Mouse (Mus musculus): ENCODE data around the gene Vps29.
"Not testable (repeated sequence)": the region's sequence is repeated elsewhere in the genome, so short reads cannot be mapped to it uniquely, and the experiment has no call there.

Vps29 gene

DNA sequence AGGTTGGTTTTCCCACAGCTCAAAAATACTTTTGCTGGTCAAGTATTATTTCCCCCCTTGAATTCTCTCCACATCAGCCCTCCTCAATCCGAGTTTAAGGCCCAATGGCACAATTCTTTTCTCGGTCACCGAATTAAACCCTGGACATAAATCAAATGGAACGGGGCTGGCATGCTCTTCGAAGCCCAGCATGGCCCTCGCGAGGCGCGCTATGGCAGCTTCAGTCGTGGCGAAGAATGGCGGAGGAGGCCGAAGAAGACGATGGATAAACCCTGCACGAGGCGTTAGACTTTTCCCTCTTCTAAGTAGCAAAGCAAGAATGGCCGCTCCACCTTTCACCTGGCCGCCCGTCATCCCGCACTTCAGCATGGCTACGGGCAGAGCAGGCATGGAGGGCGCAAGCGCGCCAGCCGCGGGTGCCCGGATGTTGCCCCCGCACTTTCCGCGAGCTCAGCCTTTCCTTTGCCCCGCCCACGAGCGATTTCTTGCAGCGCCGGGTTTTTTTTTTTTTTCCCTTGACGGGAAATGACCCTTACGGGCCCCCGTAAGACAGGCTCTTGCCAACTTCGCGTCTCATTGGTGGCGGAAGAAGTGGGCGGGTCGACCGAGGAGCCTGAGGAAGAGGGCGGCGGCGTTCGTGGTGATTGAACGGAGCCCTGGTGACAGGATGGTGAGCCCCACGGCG lies at the start of gene Vps29, which contains the start of gene Rad9b:
TSS of gene Vps29 (plus strand) at position 563 of the 685 bp plus-strand sequence.
TSS of gene Rad9b (minus strand) at position 427 of the 685 bp plus-strand sequence.
- DNase-seq (ENCODE audit: low spot score), result peak; percentile 100

DNA sequence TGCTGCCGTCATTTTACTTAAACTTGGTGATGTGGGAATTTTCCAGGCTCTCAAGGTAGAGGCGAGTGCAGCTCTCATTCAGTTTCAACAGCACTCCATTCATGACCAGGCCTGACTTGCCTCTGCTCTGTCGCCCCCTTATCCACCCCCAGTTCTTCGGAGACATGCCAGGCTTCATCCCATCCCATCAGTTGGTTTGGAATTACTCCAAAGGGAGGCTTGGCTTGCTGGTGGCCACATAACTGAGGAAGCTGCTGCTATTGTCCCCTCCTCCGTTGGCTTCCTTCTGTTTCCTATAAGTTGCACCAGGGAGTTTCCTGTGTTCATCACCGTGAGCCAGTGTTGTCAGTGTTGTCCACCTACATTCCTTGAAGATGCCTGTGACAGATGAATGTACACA lies 49.6 kb upstream of the Vps29 start:
- no peak for DNase-seq (ENCODE audit: low spot score)

DNA sequence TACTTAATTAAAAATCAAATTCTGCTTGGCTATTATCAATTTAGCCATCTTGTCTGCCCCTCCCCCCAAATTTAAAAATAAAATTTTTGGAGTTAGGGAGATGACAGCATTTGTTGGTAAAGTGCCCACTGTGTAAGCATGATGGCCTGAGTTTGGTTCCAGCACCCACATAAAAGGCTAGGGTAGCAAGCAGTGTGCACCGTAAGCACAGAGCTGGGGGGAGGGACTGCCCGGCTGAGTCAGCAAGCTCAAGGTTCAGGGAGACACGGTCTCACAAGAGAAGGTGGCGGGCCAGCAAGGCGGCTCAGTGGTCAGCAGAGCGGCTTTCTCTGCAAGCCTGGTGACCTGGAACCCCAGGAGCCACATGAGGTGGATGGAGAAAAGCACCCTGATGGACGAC lies 48.7 kb upstream of the Vps29 start:
- DNase-seq (ENCODE audit: low spot score), result no peak

DNA sequence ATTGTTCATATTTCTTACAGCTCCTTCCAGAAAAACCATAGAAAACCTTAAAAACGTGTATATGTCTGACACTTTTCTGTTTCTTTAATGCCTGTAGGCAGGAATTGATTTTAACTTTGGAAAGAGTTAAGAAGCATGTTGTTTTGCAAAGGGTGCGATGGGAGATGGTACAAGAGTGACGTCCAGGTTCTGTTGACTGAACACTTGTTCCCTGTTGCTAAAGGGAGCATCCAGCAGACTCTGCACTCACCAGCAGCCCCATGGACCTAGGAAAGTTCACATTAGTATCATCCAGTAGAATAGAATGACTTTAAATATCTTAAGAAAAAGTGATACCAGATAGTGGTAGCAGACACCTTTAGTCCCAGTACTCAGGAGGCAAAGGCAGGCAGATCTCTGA lies 47.6 kb upstream of the Vps29 start:
- no peak for DNase-seq (ENCODE audit: low spot score)

DNA sequence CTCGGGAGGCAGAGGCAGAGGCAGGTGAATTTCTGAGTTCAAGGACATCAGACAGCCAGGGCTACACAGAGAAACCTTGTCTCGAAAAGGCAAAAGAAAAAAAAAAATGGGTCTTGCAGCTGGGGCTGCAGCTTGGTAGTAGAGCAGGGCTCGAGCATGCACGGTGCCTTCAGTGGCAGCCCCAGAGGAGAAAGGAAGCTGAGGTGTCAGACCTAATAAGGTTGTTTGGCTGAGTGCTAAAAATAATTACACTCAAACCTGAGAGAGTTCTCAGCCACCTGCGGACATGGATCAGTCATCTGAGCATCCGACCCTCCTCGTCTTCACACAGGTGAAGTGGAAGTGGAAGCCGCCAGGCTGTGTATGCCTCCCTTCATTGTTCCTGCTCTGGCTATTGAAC lies 43.5 kb upstream of the Vps29 start:
- no peak for DNase-seq (ENCODE audit: low spot score)

DNA sequence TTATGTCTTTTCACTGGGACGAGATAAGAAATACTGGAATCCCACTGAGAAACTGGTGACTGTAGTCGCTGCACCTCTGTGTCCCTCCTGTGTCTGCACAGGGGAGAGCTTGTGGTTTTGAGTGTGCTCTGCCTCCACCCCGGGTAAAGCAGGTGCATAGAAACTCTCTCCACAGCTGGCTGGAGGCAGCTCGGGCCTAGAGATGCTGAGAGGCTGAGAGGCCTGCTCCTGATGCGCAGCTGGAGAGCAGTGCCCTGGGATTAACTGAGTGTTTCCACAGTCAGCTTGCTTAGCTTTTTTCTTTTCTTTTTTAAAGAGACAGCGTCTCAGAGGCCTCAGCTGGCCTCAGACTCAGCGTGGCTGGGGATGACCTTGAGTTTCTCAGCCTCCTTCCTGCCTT lies 42.5 kb upstream of the Vps29 start:
- no peak for DNase-seq (ENCODE audit: low spot score)

DNA sequence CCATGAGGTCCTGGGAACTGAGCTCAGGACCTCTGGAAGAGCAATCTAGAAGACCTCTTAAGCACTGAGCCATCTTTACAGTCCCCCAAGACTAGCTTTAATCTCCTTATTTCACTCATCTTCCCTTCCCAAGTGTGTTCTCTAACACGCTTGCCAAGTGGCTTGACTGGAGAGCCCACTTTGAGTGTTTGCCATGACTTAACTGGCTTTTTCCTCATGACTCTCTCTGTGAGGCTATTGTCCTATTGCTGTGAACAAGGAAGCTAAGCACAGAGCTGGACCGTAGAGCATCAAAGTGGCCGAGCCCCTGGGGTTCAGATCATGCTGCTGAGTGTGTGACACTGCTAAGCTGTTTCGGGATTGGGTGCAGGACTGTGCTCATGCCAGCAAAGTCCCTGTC lies 41.8 kb upstream of the Vps29 start:
- DNase-seq (ENCODE audit: low spot score), result no peak

DNA sequence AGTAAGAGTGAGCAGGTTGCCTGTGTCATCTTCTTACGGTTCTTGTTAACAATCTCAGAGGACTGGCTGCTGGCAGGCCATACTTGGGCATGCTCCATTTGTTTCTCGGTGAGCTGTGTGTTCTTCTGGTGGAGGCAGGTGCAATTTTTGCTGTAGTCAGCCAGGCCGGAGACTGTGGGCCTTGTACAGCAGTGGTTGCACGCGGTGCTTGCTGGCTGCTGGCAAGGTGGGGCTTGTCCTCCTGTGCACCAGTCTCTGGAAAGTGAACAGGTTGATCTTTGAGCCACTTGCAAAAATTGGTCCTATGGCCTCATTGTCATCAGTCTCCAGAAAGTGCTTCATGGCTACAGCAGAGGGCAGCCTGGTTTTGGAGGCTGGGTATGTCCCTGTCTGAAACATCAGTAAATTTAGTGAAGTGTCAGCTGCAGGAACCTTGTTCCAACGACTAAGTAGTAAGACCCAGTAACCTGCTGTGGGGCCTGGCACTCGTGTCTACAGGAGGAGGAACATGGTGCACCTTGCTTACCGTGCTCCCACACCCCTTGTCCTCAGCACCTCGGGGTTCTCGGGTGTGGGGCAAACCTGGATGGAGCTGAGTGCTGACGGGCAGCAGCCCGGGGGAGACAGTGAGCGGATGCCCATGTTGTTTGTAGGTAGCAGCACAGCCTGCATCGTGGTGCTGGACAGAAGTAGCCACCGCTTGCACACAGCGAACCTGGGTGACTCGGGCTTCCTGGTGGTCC lies 41.1 kb upstream of the Vps29 start:
- no peak for DNase-seq (ENCODE audit: low spot score)

DNA sequence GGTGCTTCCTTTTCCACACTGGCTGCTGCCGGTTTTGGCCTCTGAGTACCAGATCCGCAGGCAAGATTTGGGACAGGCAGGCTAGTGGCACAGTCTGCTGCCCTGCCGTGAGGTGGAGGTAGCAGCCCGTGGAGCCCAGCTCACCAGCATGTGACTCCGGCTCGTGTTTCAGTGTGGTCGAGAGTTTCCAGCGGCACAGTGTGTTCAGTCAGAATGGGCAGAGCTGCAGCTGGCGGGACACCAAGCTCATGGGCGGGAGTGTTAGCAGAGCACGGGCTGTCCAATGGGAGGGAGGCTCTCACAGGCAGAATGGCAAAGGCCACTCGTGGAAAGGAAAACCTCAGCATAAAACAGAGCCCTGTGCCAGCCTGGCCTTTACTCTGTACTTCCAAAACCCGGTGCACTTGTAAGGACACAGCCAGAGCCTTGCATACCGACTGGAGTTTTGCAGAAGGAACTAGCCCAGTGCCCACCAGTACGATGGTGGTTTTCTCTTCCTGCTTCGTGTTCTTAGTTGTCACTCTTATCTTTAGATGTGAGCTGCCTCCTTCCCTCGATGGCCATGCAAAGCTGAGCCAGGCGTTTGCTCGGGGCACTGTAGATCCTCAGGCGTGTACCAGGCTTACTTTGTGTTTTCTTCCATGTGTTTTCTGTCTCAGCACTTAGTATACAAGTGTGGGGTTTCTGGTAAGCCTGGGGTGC lies 39.1 kb upstream of the Vps29 start:
- DNase-seq (ENCODE audit: low spot score), result no peak

DNA sequence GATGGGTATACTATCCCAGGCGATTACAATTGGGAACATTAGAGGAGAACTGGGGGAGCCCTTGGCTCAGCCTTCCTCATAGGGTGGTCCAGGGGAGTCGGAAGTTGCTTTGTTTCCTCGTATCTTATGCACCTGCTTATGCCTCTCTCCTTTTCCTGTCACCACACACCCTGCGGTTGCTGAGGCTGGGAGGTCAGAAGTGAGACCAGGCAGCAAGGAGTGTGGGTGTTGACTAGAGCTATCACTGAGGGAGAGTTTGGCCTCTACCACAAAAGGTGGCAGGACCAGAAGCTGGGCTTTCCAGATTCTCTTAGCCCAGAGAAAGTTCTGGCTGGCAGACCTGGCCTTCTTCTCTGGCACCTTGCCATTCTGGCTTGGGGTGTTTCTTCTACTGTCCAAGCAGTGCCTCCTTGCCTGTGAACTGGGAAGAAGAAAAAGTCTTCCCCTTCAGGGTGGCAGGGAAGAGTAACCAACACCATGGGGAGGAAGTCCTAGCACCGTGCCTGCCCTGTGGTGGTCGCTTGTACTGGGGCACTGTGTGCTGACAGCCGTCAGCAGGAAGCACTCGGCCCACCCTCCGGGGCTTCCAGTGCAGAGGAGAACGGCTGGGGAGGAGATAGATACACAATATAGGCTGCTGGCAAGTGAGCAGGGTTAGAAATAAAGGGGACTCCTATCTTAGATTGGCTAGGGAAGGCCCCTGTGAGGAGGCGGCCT lies 36.7 kb upstream of the Vps29 start:
- DNase-seq (ENCODE audit: low spot score), result no peak

DNA sequence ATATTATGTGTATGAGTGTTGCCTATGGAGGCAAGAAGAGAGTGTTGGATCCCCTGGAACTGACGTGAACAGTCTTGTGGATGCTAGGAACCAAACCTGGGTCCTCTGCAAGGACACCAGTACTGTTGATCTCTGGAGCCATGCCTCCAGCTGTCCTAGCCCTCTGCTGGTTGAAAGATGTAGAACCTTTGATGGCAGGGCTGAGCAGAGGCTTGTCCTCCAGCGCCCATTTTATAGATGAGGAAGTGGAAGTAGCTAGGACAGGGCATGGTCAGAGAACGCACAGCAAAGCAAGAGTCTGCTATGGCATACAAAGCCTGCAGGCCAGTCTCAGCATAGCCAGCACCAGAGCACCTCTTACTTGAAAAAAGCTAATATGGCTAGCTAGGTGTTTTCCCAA lies 36.1 kb upstream of the Vps29 start:
- peak; percentile 35 for DNase-seq (ENCODE audit: low spot score)

DNA sequence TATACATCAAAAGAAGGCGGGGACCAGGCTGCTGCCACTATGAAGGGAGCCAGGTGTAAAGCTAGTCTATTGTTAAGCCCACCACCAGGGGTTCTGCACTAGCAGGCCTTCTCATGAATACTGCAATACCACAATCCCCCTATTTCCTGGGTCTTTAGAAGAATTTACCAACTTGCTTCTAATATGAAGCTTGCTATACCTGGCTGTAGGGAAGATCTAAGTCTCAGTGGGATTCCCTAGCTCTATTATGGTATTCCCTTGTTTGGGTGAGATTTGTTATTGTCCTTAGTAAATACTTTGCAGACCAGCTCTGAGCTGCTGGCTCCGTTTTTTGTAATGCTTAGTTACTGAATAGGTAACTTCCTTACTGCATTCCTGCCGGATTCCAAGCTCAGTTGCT lies 35.2 kb upstream of the Vps29 start:
- DNase-seq (ENCODE audit: low spot score), result not testable (repeated sequence)

DNA sequence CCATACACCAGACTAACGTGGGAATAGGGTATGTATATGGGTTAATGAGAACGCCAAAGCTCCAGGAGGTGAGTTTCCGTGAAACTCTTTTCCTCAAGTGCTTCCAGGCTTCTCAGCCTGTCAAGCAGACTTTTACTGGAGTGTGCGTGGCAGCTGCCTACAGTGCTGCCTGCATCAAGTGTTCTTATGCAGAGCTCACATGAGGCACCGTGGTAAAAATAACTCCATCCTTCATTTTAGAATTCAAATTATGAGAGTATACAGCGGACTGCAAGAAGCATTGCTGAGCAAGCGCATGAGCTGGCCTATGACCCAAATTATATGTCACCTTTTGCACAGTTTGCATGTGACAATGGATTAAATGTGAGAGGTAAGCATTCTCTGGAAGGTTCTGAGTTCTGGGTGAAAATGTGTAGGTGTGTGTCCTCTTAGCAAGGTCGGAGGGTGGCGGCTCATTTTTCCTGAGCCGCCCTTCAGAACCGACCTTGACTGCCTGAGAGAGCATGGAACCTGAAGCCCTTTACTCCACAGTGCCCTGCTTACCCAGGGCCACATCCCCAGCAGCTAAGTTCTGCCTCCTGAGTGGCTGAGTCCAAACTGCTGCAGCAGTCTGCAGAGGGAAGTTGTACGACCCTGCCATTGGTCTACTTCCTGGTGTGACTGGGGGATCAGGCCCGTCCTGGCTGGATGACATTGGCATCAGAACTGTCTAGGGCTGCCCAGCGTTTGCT lies 34.5 kb upstream of the Vps29 start:
- no peak for DNase-seq (ENCODE audit: low spot score)

DNA sequence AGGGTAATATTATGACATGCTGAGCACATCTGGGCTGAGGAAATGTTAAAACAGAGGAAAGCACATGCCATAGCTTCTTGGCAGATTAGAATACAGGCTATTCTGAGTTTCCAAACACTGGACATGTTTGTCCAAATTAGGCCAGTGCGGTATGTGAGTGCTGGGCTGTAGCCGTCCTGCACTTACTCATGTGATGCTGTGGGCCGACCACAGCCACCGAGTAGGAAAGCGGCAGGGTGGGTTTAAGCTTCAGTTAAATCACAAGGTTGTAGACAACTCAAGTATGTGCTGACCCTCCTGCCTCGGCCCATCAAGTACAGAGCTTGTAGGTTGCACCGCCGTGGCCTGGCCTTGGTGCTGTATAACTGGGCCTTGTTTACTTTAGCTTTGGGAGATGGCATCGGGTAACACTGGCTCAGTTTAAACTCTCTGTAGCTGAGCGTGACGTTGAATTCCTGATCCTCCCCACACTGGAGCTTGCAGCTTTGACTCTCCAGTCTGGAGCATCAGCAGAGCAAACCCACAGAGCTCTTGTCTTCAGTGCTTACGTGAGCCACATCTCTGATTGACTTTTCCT lies 33.9 kb upstream of the Vps29 start:
- no peak for DNase-seq (ENCODE audit: low spot score)

DNA sequence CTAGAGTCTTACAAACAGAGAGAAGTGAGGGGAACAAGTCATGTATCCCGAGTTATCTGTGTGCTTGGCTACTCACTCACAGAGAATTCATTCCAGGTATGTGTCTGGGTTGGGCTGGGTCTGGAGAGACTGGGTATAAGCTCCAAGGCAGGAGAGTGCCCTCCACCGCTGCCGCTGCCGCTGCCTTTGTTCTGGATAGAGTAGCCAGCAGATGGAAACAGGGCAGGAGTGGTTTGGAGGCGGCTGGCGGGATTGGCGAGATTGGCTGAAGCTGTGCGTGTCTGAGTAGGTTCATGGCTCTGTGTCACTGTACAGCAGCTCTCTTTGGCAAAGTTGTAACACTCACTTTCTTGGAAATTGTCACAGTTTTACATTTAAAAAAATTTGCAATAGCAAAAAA lies 30.6 kb upstream of the Vps29 start:
- peak; percentile 22 for DNase-seq (ENCODE audit: low spot score)

DNA sequence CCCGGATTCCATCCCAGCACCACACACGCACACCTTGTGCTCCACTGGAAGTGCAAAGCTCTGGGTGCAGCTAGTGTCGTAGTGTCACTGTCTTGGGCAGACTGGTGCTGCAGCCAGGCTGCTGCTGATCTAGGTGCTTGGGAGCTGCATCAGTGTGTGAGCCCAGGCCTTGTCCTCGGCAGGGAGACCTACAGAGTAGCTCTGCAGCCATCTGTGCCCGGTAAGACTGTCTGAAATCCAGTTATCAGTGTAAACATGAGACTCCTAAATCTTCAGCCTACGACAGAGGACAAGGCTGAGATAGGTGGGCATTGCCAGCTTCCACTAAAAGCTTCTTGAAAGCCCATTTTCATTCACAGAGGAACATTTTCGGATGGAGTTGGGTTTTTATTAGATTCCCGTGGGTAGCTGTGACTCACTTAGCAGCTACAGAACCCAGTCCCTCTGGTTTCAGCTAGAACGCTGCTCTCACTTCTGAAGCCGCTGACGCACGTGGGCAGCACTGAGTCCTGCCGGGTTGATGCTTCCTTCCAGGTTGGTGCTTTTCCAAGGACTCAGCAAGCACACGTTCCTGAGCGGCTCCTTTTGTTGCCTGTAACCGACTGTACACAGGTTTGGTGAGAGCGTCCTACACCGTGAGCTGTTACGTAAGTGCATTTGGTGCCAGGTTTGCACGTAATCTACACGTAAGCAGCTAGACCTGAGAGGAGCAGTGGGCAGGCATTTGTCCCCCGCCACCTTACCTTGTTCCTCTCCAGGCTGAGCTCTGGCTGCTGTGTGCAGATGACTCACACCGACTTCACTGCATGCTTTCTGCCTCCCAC lies 29.3 kb upstream of the Vps29 start:
- DNase-seq (ENCODE audit: low spot score), result no peak

DNA sequence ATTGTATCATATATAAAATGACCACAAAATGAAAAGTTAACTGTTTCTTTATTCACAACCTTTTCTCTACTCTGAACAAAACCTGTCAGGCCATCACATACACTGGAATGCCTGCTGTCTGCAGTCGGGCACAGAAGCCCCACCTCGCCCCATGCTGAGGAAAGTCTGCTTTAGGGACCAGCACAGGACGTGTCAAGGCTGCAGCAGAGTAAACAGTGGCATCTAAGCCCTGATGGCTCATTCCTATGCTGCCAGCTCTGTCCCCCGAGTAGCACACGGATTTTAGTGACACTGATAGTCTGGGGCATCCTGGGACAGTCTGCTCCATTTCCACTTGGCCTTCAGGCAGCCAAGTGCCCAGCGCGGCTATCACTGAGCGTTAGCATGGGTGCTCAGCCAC lies 28.7 kb upstream of the Vps29 start:
- DNase-seq (ENCODE audit: low spot score), result no peak

DNA sequence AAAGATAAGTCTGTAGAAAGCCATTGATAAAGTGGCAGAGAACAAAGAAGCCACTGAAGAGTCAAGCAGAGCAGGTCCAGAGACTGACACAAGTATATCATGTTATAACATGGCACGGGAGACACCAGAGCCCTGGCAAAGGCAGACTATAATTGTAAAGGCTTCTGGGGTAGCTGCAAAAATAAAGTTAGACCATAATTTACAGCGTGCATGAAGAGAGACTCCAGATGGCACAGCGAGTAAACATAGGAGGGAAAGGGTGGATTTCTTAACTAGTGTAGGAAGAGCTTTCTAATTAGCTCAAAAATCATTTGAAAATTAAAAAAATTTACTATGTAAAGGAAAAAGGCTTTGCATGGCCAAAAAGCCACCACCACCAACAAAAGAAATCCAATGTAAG lies 26.9 kb upstream of the Vps29 start:
- DNase-seq (ENCODE audit: low spot score), result no peak

DNA sequence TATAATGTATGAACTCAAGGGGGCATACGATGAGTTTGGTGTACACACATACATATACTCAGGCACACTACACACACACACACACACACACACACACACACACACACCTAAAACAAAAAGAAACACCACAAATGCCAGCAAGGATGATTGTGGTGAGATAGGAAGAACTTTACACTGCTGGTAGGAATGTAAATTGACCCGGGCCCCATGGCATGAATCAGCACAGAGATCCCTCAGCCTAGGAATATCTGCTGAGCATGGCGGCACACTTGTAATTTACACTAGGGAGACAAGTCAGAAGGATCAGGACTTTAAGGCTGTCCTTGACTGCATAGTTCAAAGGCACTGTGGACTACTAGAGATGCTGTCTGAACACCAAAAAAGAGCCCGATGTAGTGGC lies 23.9 kb upstream of the Vps29 start:
- no peak for DNase-seq (ENCODE audit: low spot score)

DNA sequence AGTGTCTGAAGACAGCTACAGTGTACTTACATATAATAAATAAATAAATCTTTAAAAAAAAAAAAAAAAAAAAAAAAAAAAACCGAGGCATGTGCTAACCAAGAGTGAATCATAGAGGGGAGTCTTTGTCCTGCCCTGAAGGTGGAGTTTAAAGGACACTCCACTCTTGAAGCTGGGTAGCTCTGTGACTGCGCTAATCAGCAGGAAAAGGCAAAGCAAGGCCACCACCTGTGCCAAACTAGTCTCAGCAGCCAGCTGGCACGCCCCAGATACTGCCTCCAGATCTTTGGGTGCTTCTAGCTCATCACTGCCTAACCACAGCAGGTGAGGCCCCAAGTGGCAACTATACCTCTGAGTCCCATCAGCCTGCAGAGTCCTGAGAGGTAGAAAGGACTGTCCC lies 19.5 kb upstream of the Vps29 start:
- DNase-seq (ENCODE audit: low spot score), result no peak

Measured in retina, embryonic 14.5 days (tissue).